Mouse (Mus musculus) midbrain, embryonic 16.5 days (tissue): ENCODE measurements at regions not wholly inside any gene's neighbourhood (a gene's known extent, or its start where the extent isn't known, plus 50 kb on each side); places are given as distances from the start of the nearest gene placed in this dataset.

Experiments used
- ATAC-seq: fragments of 200-750 bp; cut with Nextera tagmentation; 2 replicates; pipeline ENCODE4 v1.8.0; 2017; ENCODE audit warnings: moderate TSS enrichment
- H3K27ac ChIP-seq: fragments of 300-500 bp; sonication (generic); 2 replicates; pipeline ENCODE4 v1.5.1; 2014; ENCODE audit warnings: mild to moderate bottlenecking, low read length, mixed read lengths
- H3K27me3 ChIP-seq: fragments of 300-500 bp; sonication (generic); 2 replicates; pipeline ENCODE4 v1.6.1; 2014; ENCODE audit warnings: low read depth, low read length, mixed read lengths; ENCODE audit not compliant: control insufficient read depth, insufficient read depth
- H3K36me3 ChIP-seq: fragments of 300-500 bp; sonication (generic); 2 replicates; pipeline ENCODE4 v1.6.1; 2014; ENCODE audit warnings: mild to moderate bottlenecking, low read length, moderate library complexity, mixed read lengths; ENCODE audit not compliant: control insufficient read depth, insufficient read depth
- H3K4me1 ChIP-seq: fragments of 300-500 bp; sonication (generic); 2 replicates; pipeline ENCODE4 v1.6.1; 2014; ENCODE audit warnings: mild to moderate bottlenecking, low read length, mixed read lengths; ENCODE audit not compliant: control insufficient read depth, insufficient read depth
- H3K4me2 ChIP-seq: fragments of 300-500 bp; sonication (generic); 2 replicates; pipeline ENCODE4 v1.6.1; 2014; ENCODE audit warnings: mild to moderate bottlenecking, low read length, mixed read lengths
- H3K4me3 ChIP-seq: fragments of 300-500 bp; sonication (generic); 2 replicates; pipeline ENCODE4 v1.5.1; 2014; ENCODE audit warnings: low read depth, mild to moderate bottlenecking, low read length, moderate library complexity, mixed read lengths
- H3K9ac ChIP-seq: fragments of 300-500 bp; sonication (generic); 2 replicates; pipeline ENCODE4 v1.6.1; 2014; ENCODE audit warnings: low read depth, low read length, mixed read lengths
- H3K9me3 ChIP-seq: fragments of 300-500 bp; sonication (generic); replicated peaks from 2 replicates; pipeline ENCODE4 v1.6.1; 2014; ENCODE audit warnings: mild to moderate bottlenecking, low read length, mixed read lengths; ENCODE audit not compliant: control insufficient read depth, poor library complexity, severe bottlenecking
- WGBS: fragments of 180-500 bp; shearing (Covaris S2); extraction: QIAGEN DNeasy Blood & Tissue Kit; methylation state at CpG from one replicate; pipeline ENCODE4 v1.1.7; 2014; 5-methylcytosine and 5-hydroxymethylcytosine counted together

DNA sequence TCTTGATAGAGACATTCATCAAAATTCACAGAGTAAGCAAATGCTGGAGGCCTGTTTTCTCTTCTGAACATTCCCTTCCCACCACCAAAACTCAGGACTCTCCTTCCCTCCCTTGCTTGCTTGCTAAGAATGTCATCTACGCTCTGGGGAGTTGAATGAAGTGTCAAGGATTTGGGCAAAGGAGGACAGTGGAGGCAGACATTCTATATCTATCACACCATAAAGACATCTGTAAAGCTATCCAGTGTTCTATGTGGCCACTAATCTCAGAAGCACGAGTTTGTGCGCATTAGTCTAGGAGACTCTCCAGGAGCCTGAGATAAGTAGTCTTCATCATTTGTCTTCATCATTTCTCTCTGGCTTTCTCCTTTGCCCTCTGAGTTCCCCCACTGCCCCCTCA is 94.1 kb upstream of the Dapk1 start:
- Histone ChIP-seq H3K9me3 (no peaks in the 10 kb centered on the region), H3K4me3 (no peak overlapping the region), H3K4me2 (no peak overlapping the region), H3K4me1 (no peaks in the 10 kb centered on the region), H3K27ac (no peak overlapping the region), H3K9ac (no peak overlapping the region), H3K36me3 (no peaks in the 10 kb centered on the region), H3K27me3 (no peaks in the 10 kb centered on the region)
- WGBS = 90% methylated on average over 3 of the region's 3 CpGs
- no peak for ATAC-seq

GRCm38 (mm10) chr13:60508054-60508453 is 93.7 kb upstream of the Dapk1 start:
- no peaks in the 10 kb centered on the region for H3K36me3 ChIP-seq

DNA sequence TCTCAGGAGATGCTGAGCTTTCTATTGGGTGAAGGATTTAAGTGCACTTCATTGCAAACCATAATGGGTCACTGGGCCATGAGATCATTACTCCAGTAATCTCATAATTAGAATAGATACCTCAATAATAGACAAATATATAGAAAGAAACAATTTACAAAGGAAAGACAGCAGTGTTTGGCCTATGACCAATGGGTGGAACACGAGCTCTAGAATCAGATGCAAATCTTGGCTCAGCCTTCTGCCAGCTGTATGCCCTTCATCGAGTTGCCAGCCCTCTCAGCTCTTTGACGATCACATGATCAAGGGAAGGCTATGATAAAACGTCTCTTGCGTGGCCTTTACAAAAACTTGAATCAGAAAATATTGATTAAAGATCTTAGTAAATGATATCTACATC is 92.9 kb upstream of the Dapk1 start:
- Histone ChIP-seq H3K4me1 (no peaks in the 10 kb centered on the region), H3K27ac (no peak overlapping the region)

More at GRCm38 (mm10) chr13:60508054-60508453, 93.7 kb upstream of the Dapk1 start:
- no peaks in the 10 kb centered on the region for H3K27me3 ChIP-seq
- no peak overlapping the region for H3K4me3 ChIP-seq
- H3K27ac ChIP-seq = no peak overlapping the region
- H3K9me3 ChIP-seq = no peaks in the 10 kb centered on the region
- no peaks in the 10 kb centered on the region for H3K4me1 ChIP-seq
- 83% methylated on average over 4 of the region's 4 CpGs for WGBS
- H3K9ac ChIP-seq = no peak overlapping the region
- H3K4me2 ChIP-seq = no peak overlapping the region
- no peak for ATAC-seq

GRCm38 (mm10) chr13:60511101-60511500 is 90.6 kb upstream of the Dapk1 start:
- no peak overlapping the region for H3K27ac ChIP-seq
- no peak for ATAC-seq
- no peaks in the 10 kb centered on the region for H3K27me3 ChIP-seq
- H3K4me3 ChIP-seq = no peak overlapping the region
- no peaks in the 10 kb centered on the region for H3K4me1 ChIP-seq
- 94% methylated on average over 7 of the region's 7 CpGs for WGBS
- no peaks in the 10 kb centered on the region for H3K9me3 ChIP-seq
- H3K4me2 ChIP-seq = no peak overlapping the region
- H3K36me3 ChIP-seq = no peaks in the 10 kb centered on the region
- H3K9ac ChIP-seq = no peak overlapping the region

More for the DNA sequence above, 92.9 kb upstream of the Dapk1 start:
- 81% methylated on average over 5 of the region's 5 CpGs for WGBS
- Histone ChIP-seq H3K36me3 (no peaks in the 10 kb centered on the region), H3K4me2 (no peak overlapping the region), H3K4me3 (no peak overlapping the region), H3K9me3 (no peaks in the 10 kb centered on the region), H3K27me3 (no peaks in the 10 kb centered on the region), H3K9ac (no peak overlapping the region)
- ATAC-seq = no peak

DNA sequence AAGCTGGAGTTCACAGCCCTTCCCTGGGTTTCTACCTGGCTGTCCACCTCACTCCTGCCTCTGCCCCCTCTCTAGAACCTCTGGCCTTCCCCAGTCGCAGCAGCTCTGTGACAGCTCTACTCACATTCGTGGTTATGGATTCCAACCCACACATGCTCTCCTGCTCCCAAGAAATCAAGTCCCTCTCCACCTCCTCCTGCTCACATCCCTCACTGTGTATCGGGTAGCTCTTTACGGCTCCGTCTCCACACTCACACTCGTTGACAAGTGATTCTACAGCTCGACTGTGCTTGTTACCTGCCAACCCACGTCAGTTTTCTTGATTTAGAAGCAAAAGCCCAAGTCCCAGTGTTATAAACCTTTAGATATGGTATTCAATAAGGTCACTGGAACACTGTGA is 90.1 kb upstream of the Dapk1 start:
- H3K27ac ChIP-seq = no peak overlapping the region
- no peaks in the 10 kb centered on the region for H3K36me3 ChIP-seq
- 91% methylated on average over 8 of the region's 8 CpGs for WGBS
- H3K9ac ChIP-seq = no peak overlapping the region
- no peaks in the 10 kb centered on the region for H3K27me3 ChIP-seq
- no peak for ATAC-seq
- no peak overlapping the region for H3K4me2 ChIP-seq
- H3K9me3 ChIP-seq = no peaks in the 10 kb centered on the region
- no peak overlapping the region for H3K4me3 ChIP-seq
- no peaks in the 10 kb centered on the region for H3K4me1 ChIP-seq

GRCm38 (mm10) chr13:60513756-60514155 is 88.0 kb upstream of the Dapk1 start:
- H3K27ac ChIP-seq = no peak overlapping the region
- no peak overlapping the region for H3K4me3 ChIP-seq
- no peak for ATAC-seq
- no peaks in the 10 kb centered on the region for H3K27me3 ChIP-seq
- no peaks in the 10 kb centered on the region for H3K9me3 ChIP-seq
- WGBS = 32% methylated on average over 7 of the region's 7 CpGs
- H3K36me3 ChIP-seq = no peaks in the 10 kb centered on the region
- H3K4me1 ChIP-seq = no peaks in the 10 kb centered on the region
- H3K4me2 ChIP-seq = no peak overlapping the region
- no peak overlapping the region for H3K9ac ChIP-seq

DNA sequence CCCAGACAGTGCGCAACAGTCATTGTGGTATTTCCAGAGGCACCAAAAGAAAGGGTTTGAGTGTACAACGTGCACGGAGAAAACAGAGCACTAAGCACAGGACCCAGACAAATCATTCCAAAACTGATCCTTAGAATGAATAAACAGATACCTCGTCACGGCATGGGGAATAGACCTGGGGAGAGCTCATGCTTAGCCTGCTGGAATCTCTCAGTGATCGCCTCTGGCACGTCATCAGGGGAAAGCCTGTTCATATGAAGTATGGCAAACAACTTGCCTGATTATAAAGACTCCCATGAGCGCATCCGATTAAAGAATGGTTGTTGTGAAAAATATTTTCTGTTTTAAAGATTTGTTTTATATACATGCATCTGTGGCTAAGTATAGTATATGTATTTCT is 86.9 kb upstream of the Dapk1 start:
- ATAC-seq = no peak
- no peak overlapping the region for H3K27ac ChIP-seq
- 90% methylated on average over 9 of the region's 9 CpGs for WGBS
- H3K9ac ChIP-seq = no peak overlapping the region
- H3K4me2 ChIP-seq = no peak overlapping the region
- no peaks in the 10 kb centered on the region for H3K4me1 ChIP-seq
- H3K36me3 ChIP-seq = no peaks in the 10 kb centered on the region
- H3K9me3 ChIP-seq = no peaks in the 10 kb centered on the region
- no peak overlapping the region for H3K4me3 ChIP-seq
- H3K27me3 ChIP-seq = no peaks in the 10 kb centered on the region

DNA sequence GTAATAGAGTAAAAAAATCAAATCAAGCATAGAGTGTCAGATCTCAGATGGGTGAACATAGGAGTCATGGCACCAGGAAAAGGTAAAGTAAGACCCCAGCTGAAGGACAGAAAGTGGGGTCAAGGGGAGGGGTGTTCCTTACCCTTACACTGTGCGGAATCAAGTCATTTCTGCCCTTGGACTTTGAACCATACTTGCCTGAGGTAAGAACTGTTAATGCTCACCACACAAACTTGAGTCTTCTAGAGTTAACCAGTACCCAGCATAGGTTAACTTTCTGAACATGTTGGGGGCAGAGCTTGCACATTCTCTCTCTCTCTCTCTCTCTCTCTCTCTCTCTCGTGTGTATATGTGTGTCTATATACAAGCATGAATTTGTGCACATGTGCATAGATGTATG is 83.7 kb upstream of the Dapk1 start:
- 89% methylated on average over 2 of the region's 2 CpGs for WGBS
- H3K4me2 ChIP-seq = no peak overlapping the region
- ATAC-seq = no peak

GRCm38 (mm10) chr13:60519708-60520107 is 82.0 kb upstream of the Dapk1 start:
- Histone ChIP-seq H3K4me2 (no peak overlapping the region), H3K4me3 (no peak overlapping the region), H3K9ac (no peak overlapping the region), H3K36me3 (no peaks in the 10 kb centered on the region), H3K4me1 (no peaks in the 10 kb centered on the region), H3K9me3 (no peaks in the 10 kb centered on the region), H3K27me3 (no peaks in the 10 kb centered on the region), H3K27ac (no peak overlapping the region)
- no peak for ATAC-seq
- 52% methylated on average over 4 of the region's 4 CpGs for WGBS

More for the DNA sequence above, 83.7 kb upstream of the Dapk1 start:
- H3K4me1 ChIP-seq = no peaks in the 10 kb centered on the region
- no peak overlapping the region for H3K9ac ChIP-seq
- no peaks in the 10 kb centered on the region for H3K27me3 ChIP-seq
- H3K27ac ChIP-seq = no peak overlapping the region
- H3K36me3 ChIP-seq = no peaks in the 10 kb centered on the region
- no peak overlapping the region for H3K4me3 ChIP-seq
- H3K9me3 ChIP-seq = no peaks in the 10 kb centered on the region
